Comparison of ENCODE assay signal across 23 mouse cellular contexts in the genomic region with DNA sequence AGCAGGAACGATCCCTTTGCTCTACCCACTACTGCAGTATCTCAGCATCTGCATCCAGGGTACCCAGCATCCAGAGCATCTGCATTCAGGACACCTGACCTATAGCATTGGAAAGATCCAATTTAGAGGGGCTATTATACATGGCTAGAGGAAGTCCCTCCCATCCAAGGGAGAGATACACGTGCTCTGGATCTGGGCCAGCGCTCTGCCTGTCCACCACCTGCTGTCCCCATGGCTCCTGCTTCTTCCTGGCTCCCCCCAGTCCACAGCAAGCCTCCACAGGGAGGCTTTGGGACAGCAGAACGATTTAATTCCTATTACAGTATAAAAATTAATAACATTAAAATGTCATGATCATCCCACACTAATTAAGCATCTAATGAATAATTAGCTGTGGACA.
A peak's percentile ranks its signal among the peaks of the same experiment; 100 is the strongest.
DNase-seq lines count a peak whose midpoint lies in the region; ATAC-seq and TF ChIP-seq lines count a peak whose summit lies in the region.
"Had no signal": no experiment of that assay in that cellular context is flagged by ENCODE, and none has a peak within 500 bp of the region (broad histone marks: within the 10 kb centered on the region; RNA-seq: fewer than 3 reads in every experiment).

No protein-coding gene starts in this region.

- no peak for TF ChIP-seq CTCF in brain, embryonic 14.5 days (IDR thresholded peaks at IDR 0.05; ENCODE audit: borderline replicate concordance, extremely low read depth, insufficient read depth, insufficient read length)

- WGBS in hindbrain, embryonic 15.5 days: 32% methylated on average over 4 of the region's 4 CpGs
- WGBS in hindbrain, embryonic 11.5 days: 64% methylated on average over 4 of the region's 4 CpGs
- WGBS in limb, embryonic 14.5 days: 56% methylated on average over 4 of the region's 4 CpGs
- 70% methylated on average over 4 of the region's 4 CpGs for WGBS in limb, embryonic 10.5 days

- no peaks in the 10 kb centered on the region for H3K36me3 ChIP-seq in hindbrain, embryonic 15.5 days
- H3K36me3 ChIP-seq in hindbrain, embryonic 11.5 days (ENCODE audit: control insufficient read depth, insufficient read depth, low read length): no peaks in the 10 kb centered on the region
- no peaks in the 10 kb centered on the region for H3K36me3 ChIP-seq in limb, embryonic 14.5 days (ENCODE audit: control insufficient read depth, insufficient read depth, low read length)
- H3K36me3 ChIP-seq in limb, embryonic 10.5 days: no peaks in the 10 kb centered on the region
- H3K36me3 ChIP-seq: embryonic facial prominence, embryonic 12.5 days; embryonic facial prominence, embryonic 15.5 days; G1E had no signal

- peak; percentile 43 to 59 for DNase-seq in cerebellum, postnatal 14 days
- no peak for DNase-seq in cerebellum, adult 8-10 months
- no peak for DNase-seq in hindbrain, embryonic 11.5 days (ENCODE audit: low spot score)
- DNase-seq in limb, embryonic 14.5 days (ENCODE audit: low spot score): peak; percentile 4
- no peak for DNase-seq in limb, embryonic 10.5 days (ENCODE audit: low spot score)
- peak; percentile 43 for DNase-seq in brain, embryonic 14.5 days (ENCODE audit: low read depth)
- no peak for DNase-seq in lung, postnatal 4 days
- DNase-seq: adrenal gland, postnatal 10 days; adrenal gland, postnatal 36 days; B cell, adult 2 months; cerebellum, adult 11 months; forebrain, postnatal 0 days; gastrocnemius, adult 2 months; gastrocnemius, postnatal 14 days had no signal

- no peak overlapping the region for H3K4me2 ChIP-seq in hindbrain, embryonic 15.5 days
- H3K4me2 ChIP-seq in hindbrain, embryonic 11.5 days (replicated peaks; ENCODE audit: low read depth, low read length): no peak overlapping the region
- H3K4me2 ChIP-seq in limb, embryonic 14.5 days (replicated peaks; ENCODE audit: low read depth, low read length, severe bottlenecking): no peak overlapping the region
- H3K4me2 ChIP-seq: embryonic facial prominence, embryonic 12.5 days; embryonic facial prominence, embryonic 15.5 days; heart, embryonic 11.5 days had no signal

- no peak overlapping the region for H3K4me3 ChIP-seq in hindbrain, embryonic 15.5 days
- H3K4me3 ChIP-seq in hindbrain, embryonic 11.5 days (ENCODE audit: low read depth, low read length): no peak overlapping the region
- no peak overlapping the region for H3K4me3 ChIP-seq in limb, embryonic 14.5 days (replicated peaks; ENCODE audit: low read length)
- no peak overlapping the region for H3K4me3 ChIP-seq in limb, embryonic 10.5 days
- H3K4me3 ChIP-seq: embryonic facial prominence, embryonic 12.5 days; embryonic facial prominence, embryonic 15.5 days; gastrocnemius, adult 2 months had no signal

- H3K9ac ChIP-seq in hindbrain, embryonic 15.5 days: no peak overlapping the region
- H3K9ac ChIP-seq in hindbrain, embryonic 11.5 days (ENCODE audit: low read depth, low read length): no peak overlapping the region
- no peak overlapping the region for H3K9ac ChIP-seq in limb, embryonic 14.5 days (ENCODE audit: low read depth, low read length, severe bottlenecking)
- H3K9ac ChIP-seq: embryonic facial prominence, embryonic 12.5 days; embryonic facial prominence, embryonic 15.5 days; forebrain, postnatal 0 days had no signal

- ATAC-seq in hindbrain, embryonic 15.5 days (ENCODE audit: low FRiP score, low read depth): 0 out of 2 replicates have a peak, but pooled peaks have one; percentile 53
- ATAC-seq in hindbrain, embryonic 11.5 days (ENCODE audit: low FRiP score): no peak
- ATAC-seq in limb, embryonic 14.5 days (ENCODE audit: low FRiP score, low read depth): no peak
- ATAC-seq: forebrain, embryonic 14.5 days; forebrain, postnatal 0 days; intestine, postnatal 0 days; Patski had no signal

- H3K27ac ChIP-seq in hindbrain, embryonic 15.5 days (replicated peaks): no peak overlapping the region
- H3K27ac ChIP-seq in hindbrain, embryonic 11.5 days (ENCODE audit: low read depth, low read length): no peak overlapping the region
- H3K27ac ChIP-seq in limb, embryonic 14.5 days (replicated peaks; ENCODE audit: low read depth, low read length): no peak overlapping the region
- no peak overlapping the region for H3K27ac ChIP-seq in limb, embryonic 10.5 days
- H3K27ac ChIP-seq: embryonic facial prominence, embryonic 12.5 days; embryonic facial prominence, embryonic 15.5 days; gastrocnemius, adult 2 months had no signal

- H3K4me1 ChIP-seq in hindbrain, embryonic 15.5 days (replicated peaks): no peaks in the 10 kb centered on the region
- no peaks in the 10 kb centered on the region for H3K4me1 ChIP-seq in hindbrain, embryonic 11.5 days (replicated peaks; ENCODE audit: control insufficient read depth, insufficient read depth, low read length)
- peaks cover 5% of the 10 kb centered on the region; the same call in 1 of the 2 replicates for H3K4me1 ChIP-seq in limb, embryonic 14.5 days (ENCODE audit: control insufficient read depth, insufficient read depth, low read length)
- H3K4me1 ChIP-seq in limb, embryonic 10.5 days: peaks cover 35% of the 10 kb centered on the region
- H3K4me1 ChIP-seq: embryonic facial prominence, embryonic 15.5 days had no signal

- no peaks in the 10 kb centered on the region for H3K27me3 ChIP-seq in hindbrain, embryonic 15.5 days
- H3K27me3 ChIP-seq in hindbrain, embryonic 11.5 days (ENCODE audit: control insufficient read depth, insufficient read depth, low read length): no peaks in the 10 kb centered on the region
- H3K27me3 ChIP-seq in limb, embryonic 14.5 days (ENCODE audit: control insufficient read depth, insufficient read depth, low read length): no peaks in the 10 kb centered on the region
- H3K27me3 ChIP-seq in limb, embryonic 10.5 days (ENCODE audit: low read depth, poor library complexity, severe bottlenecking): 0 out of 2 replicates have a peak, but pooled peaks cover 3% of the 10 kb centered on the region
- H3K27me3 ChIP-seq: CH12.LX; embryonic facial prominence, embryonic 12.5 days had no signal

- H3K9me3 ChIP-seq in hindbrain, embryonic 15.5 days: no peaks in the 10 kb centered on the region
- no peaks in the 10 kb centered on the region for H3K9me3 ChIP-seq in hindbrain, embryonic 11.5 days (ENCODE audit: control insufficient read depth, low read length)
- no peaks in the 10 kb centered on the region for H3K9me3 ChIP-seq in limb, embryonic 14.5 days (ENCODE audit: control insufficient read depth, low read length)
- H3K9me3 ChIP-seq in limb, embryonic 10.5 days (replicated peaks): no peaks in the 10 kb centered on the region
- H3K9me3 ChIP-seq: embryonic facial prominence, embryonic 12.5 days; embryonic facial prominence, embryonic 15.5 days had no signal

- no peak for TF ChIP-seq POLR2A in limb, embryonic 14.5 days (IDR thresholded peaks at IDR 0.05; ENCODE audit: borderline replicate concordance, extremely low read depth, insufficient read depth, insufficient read length)
- TF ChIP-seq POLR2A in brain, embryonic 14.5 days (IDR thresholded peaks at IDR 0.05; ENCODE audit: borderline replicate concordance, extremely low read depth, insufficient read depth, insufficient read length, poor library complexity, severe bottlenecking): no peak

Comparison
In these comparisons a context has a peak if more than half of its experiments do, and no peak if none do; other contexts are left out.
1. DNase-seq: peak in cerebellum, postnatal 14 days (2 of 2), limb, embryonic 14.5 days (single experiment) and brain, embryonic 14.5 days (single experiment); none in cerebellum, adult 8-10 months (single experiment), hindbrain, embryonic 11.5 days (single experiment), limb, embryonic 10.5 days (single experiment) and lung, postnatal 4 days (0 of 2).